Mouse (Mus musculus): ENCODE data around the gene Cisd3.

The Cisd3 gene

GRCm38 (mm10) chr11:97662893-97663527 lies 22.6 kb upstream of the Cisd3 start, which contains the start of gene Mllt6:
Gene Mllt6 (plus strand): TSS chr11:97663414.
- peak; percentile 58 to 64 for DNase-seq (ENCODE audit: low spot score in 2 of 2)

DNA sequence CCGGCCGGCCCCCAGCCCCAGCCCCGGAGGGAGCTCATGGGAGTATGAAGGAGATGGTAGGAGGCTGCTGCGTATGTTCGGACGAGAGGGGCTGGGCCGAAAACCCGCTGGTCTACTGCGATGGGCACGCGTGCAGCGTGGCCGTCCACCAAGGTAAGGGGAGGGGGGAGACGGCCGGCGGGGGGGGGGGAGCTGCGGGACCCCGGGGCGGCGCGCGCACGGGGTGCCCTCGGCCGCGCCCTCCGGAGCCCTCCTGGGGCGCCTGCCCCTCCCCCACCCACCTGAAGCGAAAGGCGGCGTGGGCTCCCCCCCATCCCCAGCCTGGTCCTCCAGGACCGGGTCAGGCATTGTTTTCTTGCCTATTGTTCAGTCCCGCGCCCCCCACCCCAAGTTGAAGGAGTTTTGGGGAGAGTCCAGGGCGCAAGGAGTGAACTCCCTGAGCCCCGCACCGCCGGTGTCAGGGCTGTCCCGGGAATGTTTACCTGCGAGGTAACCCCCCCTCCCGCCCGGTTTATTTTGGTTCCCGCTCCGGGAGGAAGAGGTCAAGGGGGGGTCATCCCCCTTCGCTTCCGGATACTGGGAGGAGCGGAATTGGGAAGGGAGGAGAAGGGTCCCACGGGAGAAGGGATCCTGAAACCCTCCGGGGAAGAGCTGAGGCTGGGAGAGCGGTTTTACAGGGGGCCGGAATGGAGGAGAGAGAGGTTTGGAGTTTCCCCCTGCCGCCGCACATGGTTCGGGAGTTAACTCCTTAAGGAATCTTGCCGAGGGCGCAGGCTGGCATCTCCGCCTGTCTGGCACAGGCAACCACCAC lies 21.9 kb upstream of the Cisd3 start:
- peak in 1 of 2 experiments; percentile 48 for DNase-seq (ENCODE audit: low spot score in 2 of 2)

DNA sequence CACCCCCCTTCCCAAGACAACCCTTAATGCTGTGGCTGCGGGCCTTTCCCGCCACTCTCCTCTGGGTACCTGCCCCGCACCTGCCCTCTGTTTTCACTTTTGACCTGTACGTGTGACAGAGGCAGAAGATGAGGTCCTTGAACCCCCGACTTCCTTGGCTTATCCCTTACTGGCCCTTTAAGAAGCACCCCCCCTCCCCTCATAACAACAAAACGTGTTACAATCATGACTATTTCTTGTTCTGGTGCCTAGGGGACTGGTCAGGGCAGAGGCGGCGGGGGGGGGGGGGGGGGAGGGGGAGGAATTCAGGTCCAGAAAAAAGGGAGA lies 21.3 kb upstream of the Cisd3 start:
- DNase-seq (ENCODE audit: low spot score in 2 of 2) = no peak

GRCm38 (mm10) chr11:97664771-97665240 lies 20.8 kb upstream of the Cisd3 start:
- no peak for DNase-seq (ENCODE audit: low spot score in 2 of 2)

GRCm38 (mm10) chr11:97665431-97665830 lies 20.2 kb upstream of the Cisd3 start:
- DNase-seq (ENCODE audit: low spot score in 2 of 2) = no peak

GRCm38 (mm10) chr11:97666221-97666620 lies 19.4 kb upstream of the Cisd3 start:
- DNase-seq (ENCODE audit: low spot score in 2 of 2) = no peak

GRCm38 (mm10) chr11:97666794-97667193 lies 18.8 kb upstream of the Cisd3 start:
- no peak for DNase-seq (ENCODE audit: low spot score in 2 of 2)

GRCm38 (mm10) chr11:97668160-97668559 lies 17.5 kb upstream of the Cisd3 start:
- DNase-seq (ENCODE audit: low spot score in 2 of 2) = no peak

DNA sequence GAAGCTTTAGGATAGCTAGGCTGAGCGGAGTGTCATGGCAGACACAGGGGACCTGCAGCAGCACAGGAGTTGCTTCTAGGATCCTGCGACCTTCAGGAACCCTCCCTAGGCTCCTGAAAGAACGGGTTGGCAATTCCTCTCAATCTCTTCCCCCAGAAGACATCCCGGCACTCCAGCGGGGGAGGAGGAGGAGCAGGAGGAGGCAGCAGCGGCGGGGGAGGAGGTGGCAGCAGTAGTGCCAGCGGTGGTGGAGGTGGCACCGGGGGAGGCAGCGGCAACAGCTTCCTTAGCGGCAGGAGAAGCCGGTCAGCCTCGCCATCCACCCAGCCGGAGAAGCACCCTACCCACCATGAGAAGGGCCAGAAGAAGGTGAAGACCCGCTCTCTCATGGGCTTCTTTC lies 16.4 kb upstream of the Cisd3 start:
- no peak for DNase-seq (ENCODE audit: low spot score in 2 of 2)

- DNase-seq (ENCODE audit: low spot score in 2 of 2) = no peak
Observed at GRCm38 (mm10) chr11:97669829-97670228, 15.8 kb upstream of the Cisd3 start.

DNA sequence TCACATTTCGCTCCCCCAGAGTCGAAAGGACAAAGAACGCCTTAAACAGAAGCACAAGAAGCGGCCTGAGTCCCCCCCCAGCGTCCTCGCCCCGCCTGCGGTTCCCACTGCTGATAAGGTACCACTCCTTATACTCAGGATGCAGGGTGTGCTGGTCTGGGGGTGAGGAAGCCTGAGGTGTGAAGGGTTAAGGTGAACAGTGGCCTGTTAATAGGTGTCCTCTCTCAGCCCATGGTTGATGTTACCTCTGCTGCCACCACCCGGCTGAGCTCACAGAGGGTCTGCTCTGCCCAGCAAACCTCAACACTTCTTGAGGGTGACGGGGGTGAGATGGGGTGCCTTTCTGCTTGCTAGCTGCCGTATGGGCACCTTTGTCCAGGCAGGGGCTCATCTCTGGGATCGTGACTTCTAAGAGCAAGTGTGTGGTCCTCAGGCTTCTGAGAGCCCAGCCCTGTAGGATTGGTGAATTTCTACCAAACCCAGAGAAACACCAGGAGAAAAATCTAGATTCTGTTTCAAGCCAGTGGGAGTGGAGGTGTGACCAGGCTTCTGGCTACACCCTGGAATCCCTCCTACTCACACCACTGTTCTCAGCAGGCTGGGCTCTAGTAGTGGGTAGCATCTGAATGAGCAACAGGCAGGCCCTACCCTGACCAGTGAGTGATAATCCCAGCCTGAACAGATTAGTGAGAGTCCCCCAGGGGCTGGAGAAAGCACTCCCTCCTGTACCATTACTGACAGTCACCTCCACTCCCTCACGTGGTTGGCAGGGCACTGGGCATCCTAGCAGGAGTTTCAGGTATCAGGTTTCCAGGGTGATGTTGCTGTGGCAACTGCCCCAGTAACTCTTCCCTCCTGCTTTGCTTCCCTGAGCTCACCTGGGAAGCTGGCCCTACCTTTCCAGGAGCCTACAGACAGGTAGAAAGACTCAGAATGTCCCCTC lies 15.1 kb upstream of the Cisd3 start:
- DNase-seq (ENCODE audit: low spot score in 2 of 2) = no peak

DNA sequence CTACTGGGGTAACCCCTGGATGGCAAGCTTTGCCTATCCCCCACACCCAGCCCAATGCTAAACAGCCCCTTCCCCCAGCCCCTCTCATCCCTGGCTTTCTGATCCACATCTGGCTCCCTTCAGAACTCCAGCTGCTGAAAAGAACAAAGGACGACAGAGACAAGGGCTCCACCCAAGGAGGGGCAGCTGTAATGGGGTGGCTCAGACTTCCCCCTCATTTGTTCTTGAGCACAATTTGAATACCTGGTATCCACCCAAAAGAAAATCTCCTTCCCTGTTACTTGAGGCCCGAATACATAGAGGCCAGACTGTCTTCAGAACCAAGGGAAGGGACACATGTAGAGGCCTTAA lies 14.5 kb upstream of the Cisd3 start:
- no peak for DNase-seq (ENCODE audit: low spot score in 2 of 2)

- no peak for DNase-seq (ENCODE audit: low spot score in 2 of 2)
Observed at GRCm38 (mm10) chr11:97673148-97673547, 12.5 kb upstream of the Cisd3 start.

DNA sequence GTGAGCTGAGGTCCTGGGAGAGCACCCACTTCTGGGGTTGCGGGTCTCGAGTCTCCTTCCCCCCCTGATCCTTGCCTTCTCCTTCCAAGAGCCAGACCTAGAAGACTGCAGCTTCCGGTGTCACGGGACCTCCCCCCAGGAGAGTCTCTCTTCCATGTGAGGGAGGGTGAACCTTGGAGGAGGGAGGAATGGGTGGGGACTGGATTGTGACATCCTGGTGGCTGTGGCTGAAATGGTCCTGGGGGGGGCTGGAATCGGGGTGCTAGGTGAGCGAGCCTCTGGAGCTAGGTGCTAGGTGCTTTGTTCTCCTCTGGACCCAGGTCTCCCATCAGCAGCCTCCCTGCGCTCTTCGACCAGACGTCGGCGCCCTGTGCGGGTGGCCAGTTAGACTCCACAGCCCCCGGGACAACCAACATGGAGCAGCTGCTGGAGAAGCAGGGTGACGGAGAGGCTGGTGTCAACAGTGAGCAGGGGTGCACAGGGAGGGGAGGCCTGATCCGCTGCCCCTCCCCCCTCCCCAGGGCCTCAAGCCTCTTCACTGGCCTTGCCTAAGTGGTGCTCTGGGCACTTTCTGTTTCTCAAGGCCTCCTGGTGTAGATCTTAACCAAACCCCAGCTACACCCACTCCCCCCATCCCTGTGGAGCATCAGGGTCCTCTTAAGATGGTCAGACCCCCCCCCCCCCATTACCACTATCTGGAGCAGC lies 9.4 kb upstream of the Cisd3 start:
- no peak for DNase-seq (ENCODE audit: low spot score in 2 of 2)

- no peak for DNase-seq (ENCODE audit: low spot score in 2 of 2)
Observed at GRCm38 (mm10) chr11:97677381-97677780, 8.2 kb upstream of the Cisd3 start.

DNA sequence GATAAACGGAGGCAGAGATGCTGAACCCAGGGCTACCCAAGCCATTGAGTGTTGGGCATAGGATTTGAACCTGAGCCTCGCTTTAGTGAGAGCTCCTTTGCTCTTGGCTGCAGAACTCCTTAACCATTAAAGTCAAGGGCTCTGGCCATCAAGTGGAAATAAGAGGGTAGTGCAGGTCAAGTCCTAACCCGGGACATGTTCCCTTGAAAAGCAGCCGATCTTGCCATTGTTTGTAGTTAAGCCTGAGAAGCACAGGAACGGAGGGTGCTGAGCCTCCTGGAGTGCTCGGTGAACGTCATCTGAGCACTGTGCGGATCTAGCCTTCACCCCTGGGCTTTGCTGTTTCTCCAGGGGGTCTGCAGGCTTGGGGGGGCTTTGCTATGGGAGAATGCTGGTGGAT lies 7.8 kb upstream of the Cisd3 start:
- DNase-seq (ENCODE audit: low spot score in 2 of 2) = no peak

DNA sequence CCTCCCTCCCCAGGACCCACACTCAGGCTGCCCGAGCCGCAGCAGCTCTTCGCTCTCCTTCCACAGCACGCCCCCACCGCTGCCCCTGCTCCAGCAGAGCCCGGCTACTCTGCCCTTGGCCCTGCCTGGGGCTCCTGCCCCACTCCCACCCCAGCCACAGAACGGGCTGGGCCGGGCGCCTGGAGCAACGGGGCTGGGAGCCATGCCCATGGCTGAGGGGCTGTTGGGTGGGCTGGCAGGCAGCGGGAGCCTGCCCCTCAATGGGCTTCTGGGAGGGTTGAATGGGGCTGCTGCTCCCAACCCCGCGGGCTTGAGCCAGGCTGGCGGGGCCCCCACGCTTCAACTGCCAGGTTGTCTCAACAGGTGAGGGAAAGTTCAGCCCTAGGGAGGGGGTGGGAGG lies 7.3 kb upstream of the Cisd3 start:
- no peak for DNase-seq (ENCODE audit: low spot score in 2 of 2)

DNA sequence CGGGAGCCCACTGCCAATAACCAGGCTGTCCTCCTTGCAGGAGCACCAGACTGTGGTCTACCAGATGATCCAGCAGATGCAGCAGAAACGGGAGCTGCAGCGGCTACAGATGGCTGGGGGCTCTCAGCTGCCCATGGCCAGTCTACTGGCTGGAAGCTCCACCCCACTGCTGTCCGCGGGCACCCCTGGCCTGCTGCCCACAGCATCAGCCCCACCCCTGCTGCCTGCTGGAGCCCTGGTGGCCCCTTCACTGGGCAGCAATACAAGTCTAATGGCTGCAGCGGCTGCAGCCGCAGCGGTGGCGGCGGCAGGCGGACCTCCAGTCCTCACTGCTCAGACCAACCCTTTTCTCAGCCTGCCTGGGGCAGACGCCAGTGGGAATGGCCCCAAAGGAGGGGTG lies 5.2 kb upstream of the Cisd3 start:
- no peak for DNase-seq (ENCODE audit: low spot score in 2 of 2)

DNA sequence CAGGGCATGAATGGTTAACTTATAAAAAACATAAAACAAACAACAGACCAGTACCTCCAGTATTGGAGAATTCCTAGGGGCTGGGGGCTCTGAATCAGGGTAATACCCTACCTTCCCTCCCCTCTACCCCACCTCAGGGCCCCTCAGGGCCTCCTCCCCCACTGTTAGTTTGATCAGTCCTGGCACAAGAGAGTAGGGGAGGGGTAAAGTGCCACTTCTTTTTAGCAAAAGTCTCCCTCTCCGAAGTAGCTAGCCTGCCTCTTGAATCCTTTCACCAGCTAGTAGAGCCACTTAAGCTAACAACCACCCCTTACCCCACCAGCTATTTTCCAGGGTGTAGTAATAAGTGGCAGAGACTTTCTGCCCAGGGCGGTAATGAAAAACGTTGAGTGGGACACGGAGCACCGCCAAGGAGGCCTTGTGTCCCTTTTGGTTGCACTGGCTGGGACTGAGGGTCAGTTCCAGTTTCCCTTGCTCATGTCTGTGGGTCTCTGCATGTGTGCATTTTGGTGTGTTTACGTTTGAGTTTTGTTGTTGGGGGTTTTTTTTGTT lies 3.0 kb upstream of the Cisd3 start:
- DNase-seq (ENCODE audit: low spot score in 2 of 2) = no peak

GRCm38 (mm10) chr11:97684063-97684680 lies 1.5 kb upstream of the Cisd3 start:
- DNase-seq (ENCODE audit: low spot score in 2 of 2) = no peak

- DNase-seq (ENCODE audit: low spot score in 2 of 2) = no peak
Observed at GRCm38 (mm10) chr11:97684766-97685165, 860 bp upstream of the Cisd3 start.

Measured in urinary bladder, adult 18-20 months (tissue).